Mouse (Mus musculus) G1E (cell line): Measurements from ENCODE around the gene Snrpd3. TPM values are rescaled to one million over a fixed set of nuclear protein-coding genes. Genes with fewer than 3 reads are reported as not detected.

Experiments
- ATAC-seq: 2 replicates; pipeline ENCODE4 v1.8.0; 2016; ENCODE audit warnings: mild to moderate bottlenecking; ENCODE audit not compliant: insufficient number of reproducible peaks, poor library complexity, low FRiP score, severe bottlenecking; ENCODE audit errors: extremely low read depth
- DNase-seq: peaks from one replicate; pipeline ENCODE4 v3.0.0; 2012; ENCODE audit warnings: low spot score
- H3K27me3 ChIP-seq: 2 replicates; pipeline ENCODE4 v1.6.1; 2012; ENCODE audit warnings: mild to moderate bottlenecking, low read length, inconsistent platforms; ENCODE audit not compliant: insufficient read depth
- H3K36me3 ChIP-seq: replicated peaks from 2 replicates; pipeline ENCODE3; 2012; ENCODE audit warnings: mild to moderate bottlenecking, inconsistent platforms
- H3K4me1 ChIP-seq: 2 replicates; pipeline ENCODE4 v1.6.1; 2012; ENCODE audit warnings: low read depth, low read length, inconsistent platforms, mixed read lengths; ENCODE audit not compliant: insufficient read depth
- H3K4me3 ChIP-seq: 2 replicates; pipeline ENCODE4 v1.5.1; 2012; ENCODE audit warnings: low read depth, mild to moderate bottlenecking, inconsistent platforms, low read length, moderate library complexity, mixed read lengths
- H3K9me3 ChIP-seq: replicated peaks from 2 replicates; pipeline ENCODE4 v1.6.1; 2012; ENCODE audit warnings: inconsistent platforms
- CTCF ChIP-seq: IDR thresholded peaks from 2 replicates; pipeline ENCODE4 v1.5.1; 2012; ENCODE audit warnings: low read depth, low read length, inconsistent platforms, mixed read lengths
- GATA1 ChIP-seq: IDR thresholded peaks from 2 replicates; pipeline ENCODE4 v1.6.1; 2012; ENCODE audit warnings: borderline replicate concordance, low read length, inconsistent platforms, mixed read lengths
- GATA2 ChIP-seq: IDR thresholded peaks from 2 replicates; pipeline ENCODE4 v1.6.1; 2012; ENCODE audit warnings: low read depth, low read length, inconsistent platforms, borderline replicate concordance
- POLR2AphosphoS5 ChIP-seq: IDR thresholded peaks from 2 replicates; pipeline ENCODE4 v1.6.1; 2012; ENCODE audit warnings: low read depth, low read length, inconsistent platforms; ENCODE audit not compliant: insufficient replicate concordance
- TAL1 ChIP-seq: conservative IDR thresholded peaks from 2 replicates; pipeline ENCODE4 v1.6.1; 2012; ENCODE audit warnings: low read depth, low read length, inconsistent platforms, mixed read lengths
- polyA plus RNA-seq: library from polyadenylated mRNA; stranded (reverse); fragments of >175 nt; gene quantifications from 2 replicates; pipeline ENCODE4 v1.2.3, GENCODE M21; 2012
- total RNA-seq, 2 experiments: library from RNA; stranded (forward) in 1 of 2; stranded (reverse) in 1 of 2; fragments of 200-1000 nt in 1 of 2; fragments of >200 nt in 1 of 2; fragmentation: Nextera tagmentation in 1 of 2; gene quantifications; 2 replicates each; pipeline ENCODE4 v1.2.3; 2014 to 2017

Snrpd3 gene
- total and polyA plus RNA-seq, 3 experiments, result 29.9 to 116 (median 51.6) TPM

DNA sequence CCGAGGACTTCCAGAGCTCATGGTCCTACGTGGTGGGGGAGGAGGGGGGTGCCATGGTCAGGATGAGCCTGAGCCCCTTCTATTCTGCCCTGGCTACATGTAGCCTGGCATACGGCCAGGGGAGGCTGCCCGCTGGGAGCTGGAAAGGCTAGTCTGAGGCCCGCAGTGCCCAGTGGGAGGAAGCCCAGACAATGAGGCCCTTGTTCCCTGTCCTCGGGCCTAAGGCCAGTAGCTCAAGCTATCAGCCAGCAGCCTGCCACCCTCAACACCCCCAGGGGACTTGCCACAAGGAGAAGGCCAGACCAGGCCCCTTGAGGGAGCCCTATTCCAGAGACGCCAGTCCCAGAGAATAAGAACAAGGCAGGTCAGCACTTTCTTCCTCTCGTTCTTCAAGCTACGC, 38.7 kb downstream of the Snrpd3 start:
- Histone ChIP-seq H3K4me3 (no peak overlapping the region), H3K36me3 (no peaks in the 10 kb centered on the region), H3K9me3 (no peaks in the 10 kb centered on the region), H3K27me3 (peaks cover 57% of the 10 kb centered on the region), H3K4me1 (peaks cover 4% of the 10 kb centered on the region; the same call in 1 of the 2 replicates)
- no peak for ATAC-seq
- no peak for DNase-seq
- no peak for TF ChIP-seq POLR2AphosphoS5
- no peak for TF ChIP-seq CTCF
- TF ChIP-seq GATA1, result no peak
- no peak for TF ChIP-seq TAL1
- TF ChIP-seq GATA2, result no peak

DNA sequence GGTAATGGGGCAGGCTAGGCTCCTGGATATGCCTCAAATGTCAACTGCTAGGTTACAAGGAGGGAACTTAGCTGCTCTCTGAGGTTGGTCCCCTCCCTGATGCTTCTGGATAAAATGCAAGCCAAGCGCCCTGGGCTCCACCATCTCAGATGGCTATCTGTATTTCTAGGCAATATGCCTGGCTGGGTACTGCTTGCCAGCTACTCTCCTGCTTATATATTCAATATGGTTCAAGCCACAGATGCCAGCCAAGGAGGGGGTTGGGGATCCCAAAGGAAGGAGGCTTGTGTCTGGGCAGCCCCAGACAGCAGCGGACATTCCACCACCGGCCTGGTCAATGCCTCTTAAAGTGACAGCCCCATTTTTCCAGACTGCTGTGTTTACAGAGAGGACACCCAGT, 41.2 kb downstream of the Snrpd3 start:
- Histone ChIP-seq H3K9me3 (no peaks in the 10 kb centered on the region), H3K4me1 (peaks cover 4% of the 10 kb centered on the region; the same call in 1 of the 2 replicates), H3K36me3 (no peaks in the 10 kb centered on the region), H3K4me3 (no peak overlapping the region), H3K27me3 (peaks cover 59% of the 10 kb centered on the region)
- no peak for ATAC-seq
- no peak for DNase-seq
- no peak for TF ChIP-seq GATA2
- no peak for TF ChIP-seq CTCF
- no peak for TF ChIP-seq TAL1
- TF ChIP-seq GATA1, result no peak
- TF ChIP-seq POLR2AphosphoS5, result no peak

DNA sequence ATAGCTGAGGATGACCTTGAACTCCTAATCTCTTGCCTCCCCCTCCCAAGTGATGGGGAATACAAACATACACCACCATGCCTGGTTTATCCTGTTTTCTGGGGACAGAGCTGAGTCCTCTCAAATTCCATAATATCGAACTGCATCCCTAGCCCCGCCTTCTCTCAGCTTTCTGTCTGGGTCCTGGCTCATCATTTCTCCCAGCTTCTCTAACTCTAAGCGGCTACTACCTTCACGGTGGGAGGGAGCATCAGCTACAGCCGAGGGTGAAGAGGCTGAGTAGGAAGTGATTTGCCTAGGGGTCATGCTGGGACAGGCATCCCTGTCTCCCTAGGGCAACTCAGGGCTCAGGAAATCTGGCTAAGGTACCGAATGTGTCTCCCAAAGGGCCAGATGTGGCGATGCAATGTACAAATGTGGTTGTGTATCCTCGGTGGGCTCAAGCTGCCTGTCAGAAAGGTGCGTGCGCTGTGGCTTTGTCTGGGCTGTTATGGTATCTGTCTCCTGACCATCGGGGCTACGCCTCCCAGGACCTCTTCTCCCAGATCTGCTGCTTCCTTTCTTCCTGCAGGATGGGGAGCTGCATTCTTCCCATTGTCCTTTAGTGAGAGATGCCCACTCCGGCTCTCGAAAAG, 41.8 kb downstream of the Snrpd3 start:
- Histone ChIP-seq H3K27me3 (peaks cover 60% of the 10 kb centered on the region), H3K36me3 (no peaks in the 10 kb centered on the region), H3K9me3 (no peaks in the 10 kb centered on the region), H3K4me1 (peaks cover under 1% of the 10 kb centered on the region; the same call in 1 of the 2 replicates), H3K4me3 (no peak overlapping the region)
- TF ChIP-seq CTCF, result no peak
- TF ChIP-seq POLR2AphosphoS5, result no peak
- TF ChIP-seq GATA1, result no peak
- no peak for TF ChIP-seq GATA2
- no peak for TF ChIP-seq TAL1
- DNase-seq, result no peak
- no peak for ATAC-seq

DNA sequence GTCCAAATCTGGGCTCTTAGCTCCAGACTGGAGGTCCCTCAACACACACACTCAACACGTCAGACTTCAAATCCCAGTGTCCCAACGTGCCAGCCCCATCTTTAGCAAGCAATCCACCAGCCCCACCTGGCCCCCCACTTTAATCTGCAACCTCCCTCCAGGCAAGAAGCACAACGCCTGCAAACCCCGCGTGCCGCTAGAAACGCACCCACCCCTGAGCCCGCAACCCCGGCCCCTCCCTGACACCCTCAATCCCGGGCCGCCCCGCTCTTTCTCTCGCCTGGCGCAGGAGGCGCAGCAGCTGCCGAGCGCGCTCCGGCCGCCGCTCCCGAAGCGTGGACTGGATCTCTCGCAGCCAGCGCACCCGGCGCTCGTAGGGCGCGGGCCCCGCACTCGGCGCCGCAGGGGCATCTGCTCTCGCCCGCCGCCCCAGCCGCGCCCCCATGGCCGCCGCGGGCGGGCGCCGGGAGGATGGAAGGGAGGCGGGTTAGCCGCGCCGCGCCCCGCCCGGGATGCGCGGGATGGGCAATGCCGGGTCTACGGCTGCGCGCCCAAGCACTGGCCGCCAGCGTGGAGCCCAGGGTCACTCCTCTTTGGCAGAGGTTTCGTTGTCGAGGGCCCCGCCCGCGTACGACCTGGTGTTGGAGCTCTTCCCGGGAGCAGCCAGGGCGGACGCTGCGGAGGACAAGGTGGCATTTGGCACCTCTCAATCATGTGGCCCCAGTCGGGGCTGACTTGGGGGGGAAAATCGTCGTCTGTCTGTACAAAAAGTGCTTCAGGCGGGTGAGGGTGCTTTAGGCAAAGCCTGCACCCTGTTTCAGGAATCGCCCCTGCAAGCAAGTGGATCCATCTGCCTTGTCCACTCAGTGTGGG, 42.6 kb downstream of the Snrpd3 start, which contains the start of gene Lrrc75b:
Lrrc75b (minus strand) TSS at position 655 of the 873 bp plus-strand sequence.
- H3K4me3 ChIP-seq, result no peak within 1 kb of the TSS
- DNase-seq (no peak), ATAC-seq (no peak)
- H3K4me1 ChIP-seq, result no peaks in the 10 kb centered on the region
- peaks cover 61% of the 10 kb centered on the region for H3K27me3 ChIP-seq
- H3K36me3 ChIP-seq, result no peaks in the 10 kb centered on the region
- TF ChIP-seq GATA2 (no peak), TAL1 (no peak), POLR2AphosphoS5 (no peak), GATA1 (no peak), CTCF (no peak)
- no peaks in the 10 kb centered on the region for H3K9me3 ChIP-seq

DNA sequence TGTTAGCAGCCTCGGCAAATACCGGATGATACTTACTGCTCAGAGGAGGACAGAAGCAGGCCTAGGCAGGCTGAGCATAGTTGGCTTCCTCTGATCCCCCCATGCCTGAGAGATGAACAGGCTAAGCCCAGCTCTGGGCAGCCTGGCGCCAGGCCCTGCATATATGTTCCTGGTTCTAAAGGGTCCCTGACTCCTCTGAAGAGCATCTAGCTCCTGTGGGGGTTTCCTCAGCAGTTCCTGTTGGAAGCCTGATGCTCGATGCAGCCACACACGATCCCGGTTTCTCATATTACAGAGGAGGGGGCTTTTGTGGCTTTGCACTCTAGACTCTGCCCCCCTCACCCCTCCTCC, 43.2 kb downstream of the Snrpd3 start:
- Histone ChIP-seq H3K4me1 (peaks cover 4% of the 10 kb centered on the region), H3K36me3 (no peaks in the 10 kb centered on the region), H3K9me3 (no peaks in the 10 kb centered on the region), H3K27me3 (peaks cover 61% of the 10 kb centered on the region), H3K4me3 (no peak overlapping the region)
- DNase-seq, result no peak
- TF ChIP-seq TAL1, result no peak
- TF ChIP-seq GATA2, result no peak
- no peak for TF ChIP-seq POLR2AphosphoS5
- TF ChIP-seq CTCF, result no peak
- TF ChIP-seq GATA1, result no peak
- no peak for ATAC-seq

DNA sequence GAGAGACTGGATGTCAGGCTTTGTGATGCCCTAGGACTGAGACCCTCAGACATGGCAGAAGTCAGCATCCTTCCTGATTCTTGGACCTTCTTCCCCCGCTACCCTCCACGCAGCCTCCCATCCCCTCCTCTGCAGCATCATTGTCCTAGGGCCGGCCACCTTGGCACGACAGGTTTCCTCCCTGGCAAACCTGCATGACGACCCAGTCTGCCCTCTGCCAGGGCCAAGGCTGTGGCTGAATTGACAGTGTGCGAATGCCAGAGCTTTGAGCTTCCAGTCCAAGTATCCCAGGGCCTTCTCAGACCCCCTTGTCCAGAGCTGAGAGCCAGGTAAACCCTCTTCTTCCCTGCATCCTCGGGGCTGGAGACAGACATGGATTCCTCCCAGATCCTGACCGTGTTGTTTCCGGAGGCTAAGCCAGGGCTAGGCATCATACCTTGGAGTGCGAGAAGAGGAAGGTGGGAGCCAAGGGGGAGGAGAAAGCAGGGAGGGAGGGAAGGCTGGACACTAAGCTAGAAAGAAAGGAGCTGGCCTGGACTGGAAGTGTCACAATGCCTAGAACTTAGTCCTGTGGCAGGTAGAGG, 43.8 kb downstream of the Snrpd3 start, which contains the start of gene Ggt1:
Ggt1 (plus strand) TSS at position 534 of the 584 bp plus-strand sequence.
- H3K4me3 ChIP-seq, result no peak within 1 kb of the TSS
- TF ChIP-seq TAL1 (no peak), GATA1 (no peak), POLR2AphosphoS5 (no peak), GATA2 (no peak)
- H3K36me3 ChIP-seq, result no peaks in the 10 kb centered on the region
- peaks cover 8% of the 10 kb centered on the region for H3K4me1 ChIP-seq
- no peaks in the 10 kb centered on the region for H3K9me3 ChIP-seq
- no peak for ATAC-seq
- DNase-seq, result no peak
- peaks cover 56% of the 10 kb centered on the region for H3K27me3 ChIP-seq
